Comparison of ENCODE assay signal across 35 mouse cellular contexts in the genomic region with DNA sequence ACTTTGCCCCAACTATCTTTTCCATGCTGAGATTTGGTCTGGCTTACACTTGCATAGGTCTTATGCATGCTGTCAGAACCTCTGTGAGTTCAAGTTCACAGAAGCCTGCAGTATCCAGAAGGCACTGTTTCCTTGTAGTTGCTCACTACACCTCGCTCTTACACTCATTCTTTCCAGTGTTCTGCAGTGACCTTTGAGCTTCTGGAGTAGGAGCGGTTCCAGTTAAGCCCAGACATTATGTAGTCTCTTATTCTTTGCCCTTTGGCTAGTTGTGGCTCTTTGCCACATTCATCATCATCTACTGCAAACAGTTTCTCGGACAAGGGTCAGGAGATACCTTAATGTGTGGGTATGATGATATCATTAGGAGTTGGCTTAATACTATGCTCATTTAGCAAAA. TPM values are rescaled to one million over a fixed set of nuclear protein-coding genes. Genes with fewer than 3 reads are reported as not detected.
A peak's percentile ranks its signal among the peaks of the same experiment; 100 is the strongest.
DNase-seq lines count a peak whose midpoint lies in the region; ATAC-seq and TF ChIP-seq lines count a peak whose summit lies in the region.
"Had no signal": no experiment of that assay in that cellular context is flagged by ENCODE, and none has a peak within 500 bp of the region (broad histone marks: within the 10 kb centered on the region; RNA-seq: fewer than 3 reads in every experiment).

No protein-coding gene starts in this region.

- H3K9ac ChIP-seq in kidney, embryonic 15.5 days, result no peak overlapping the region
- no peak overlapping the region for H3K9ac ChIP-seq in stomach, postnatal 0 days (ENCODE audit: low read length)
- no peak overlapping the region for H3K9ac ChIP-seq in forebrain, embryonic 13.5 days
- H3K9ac ChIP-seq: forebrain, embryonic 12.5 days; hindbrain, embryonic 15.5 days; limb, embryonic 13.5 days; liver, embryonic 13.5 days; midbrain, embryonic 12.5 days; neural tube, embryonic 12.5 days; stomach, embryonic 15.5 days had no signal

- peak overlapping the region; percentile 9; the same call in 1 of the 2 replicates for H3K27ac ChIP-seq in kidney, adult 2 months (ENCODE audit: insufficient read depth, low read depth, low read length)
- H3K27ac ChIP-seq in kidney, embryonic 15.5 days, result no peak overlapping the region
- no peak overlapping the region for H3K27ac ChIP-seq in stomach, postnatal 0 days (replicated peaks)
- no peak overlapping the region for H3K27ac ChIP-seq in forebrain, embryonic 13.5 days
- H3K27ac ChIP-seq: forebrain, embryonic 12.5 days; hindbrain, embryonic 10.5 days; hindbrain, embryonic 15.5 days; limb, embryonic 13.5 days; liver, embryonic 13.5 days; midbrain, embryonic 12.5 days; neural tube, embryonic 12.5 days; stomach, embryonic 15.5 days had no signal

- no peaks in the 10 kb centered on the region for H3K9me3 ChIP-seq in kidney, embryonic 15.5 days (replicated peaks)
- no peaks in the 10 kb centered on the region for H3K9me3 ChIP-seq in stomach, postnatal 0 days (ENCODE audit: control insufficient read depth, low read length)
- no peaks in the 10 kb centered on the region for H3K9me3 ChIP-seq in forebrain, embryonic 13.5 days (replicated peaks)
- H3K9me3 ChIP-seq: forebrain, embryonic 12.5 days; hindbrain, embryonic 10.5 days; hindbrain, embryonic 15.5 days; limb, embryonic 13.5 days; liver, embryonic 13.5 days; midbrain, embryonic 12.5 days; neural tube, embryonic 12.5 days; stomach, embryonic 15.5 days had no signal

- H3K4me3 ChIP-seq in kidney, adult 2 months (ENCODE audit: insufficient read depth, low read depth, low read length), result no peak overlapping the region
- no peak overlapping the region for H3K4me3 ChIP-seq in kidney, embryonic 15.5 days (replicated peaks)
- no peak overlapping the region for H3K4me3 ChIP-seq in stomach, postnatal 0 days (ENCODE audit: low read depth, low read length)
- no peak overlapping the region for H3K4me3 ChIP-seq in forebrain, embryonic 13.5 days
- H3K4me3 ChIP-seq: erythroblast, embryonic 14.5 days; forebrain, embryonic 12.5 days; hindbrain, embryonic 10.5 days; hindbrain, embryonic 15.5 days; limb, embryonic 13.5 days; liver, embryonic 13.5 days; megakaryocyte, embryonic 14.5 days; midbrain, embryonic 12.5 days; myocyte; neural tube, embryonic 12.5 days; stomach, embryonic 15.5 days had no signal

- no peak for TF ChIP-seq POLR2A in kidney, adult 2 months (IDR thresholded peaks at IDR 0.05; ENCODE audit: low read depth, low read length)

- TF ChIP-seq EP300 in stomach, postnatal 0 days (optimal IDR thresholded peaks at IDR 0.05), result no peak

- H3K4me1 ChIP-seq in kidney, adult 2 months (ENCODE audit: control insufficient read depth, insufficient read depth, low read length), result no peaks in the 10 kb centered on the region; the same call in 1 of the 2 replicates
- no peaks in the 10 kb centered on the region for H3K4me1 ChIP-seq in kidney, embryonic 15.5 days
- no peaks in the 10 kb centered on the region for H3K4me1 ChIP-seq in stomach, postnatal 0 days (replicated peaks; ENCODE audit: control insufficient read depth, insufficient read depth)
- no peaks in the 10 kb centered on the region for H3K4me1 ChIP-seq in forebrain, embryonic 13.5 days
- H3K4me1 ChIP-seq: forebrain, embryonic 12.5 days; hindbrain, embryonic 10.5 days; hindbrain, embryonic 15.5 days; limb, embryonic 13.5 days; liver, embryonic 13.5 days; megakaryocyte, embryonic 14.5 days; midbrain, embryonic 12.5 days; neural tube, embryonic 12.5 days; stomach, embryonic 15.5 days had no signal

- no peak for ATAC-seq in kidney, embryonic 15.5 days (replicated peaks; ENCODE audit: low FRiP score)
- peak; percentile 93 for ATAC-seq in stomach, postnatal 0 days (ENCODE audit: low FRiP score, low TSS enrichment)
- ATAC-seq in forebrain, embryonic 13.5 days, result no peak
- ATAC-seq: lung, postnatal 0 days had no signal

- H3K27me3 ChIP-seq in kidney, adult 2 months (replicated peaks; ENCODE audit: control insufficient read depth, insufficient read depth, low read length), result no peaks in the 10 kb centered on the region
- H3K27me3 ChIP-seq in kidney, embryonic 15.5 days, result peaks cover 20% of the 10 kb centered on the region
- H3K27me3 ChIP-seq in stomach, postnatal 0 days (ENCODE audit: control insufficient read depth, insufficient read depth, low read length), result no peaks in the 10 kb centered on the region
- no peaks in the 10 kb centered on the region for H3K27me3 ChIP-seq in forebrain, embryonic 13.5 days
- H3K27me3 ChIP-seq: hindbrain, embryonic 15.5 days; liver, embryonic 13.5 days; megakaryocyte, embryonic 14.5 days; neural tube, embryonic 12.5 days; stomach, embryonic 15.5 days had no signal

- peak; percentile 78 for DNase-seq in kidney, adult 2 months
- peak; percentile 2 for DNase-seq in adipocyte (ENCODE audit: low spot score)
- DNase-seq in kidney, postnatal 14 days, result peak; percentile 13
- peak; percentile 16 for DNase-seq in stomach, postnatal 0 days (ENCODE audit: low spot score)
- no peak for DNase-seq in testis, postnatal 10 days (ENCODE audit: low spot score)
- DNase-seq: adrenal gland, adult 2 months; adrenal gland, postnatal 36 days; B cell, adult 2 months; cerebellum, adult 18-20 months; cerebellum, postnatal 14 days; gastrocnemius, postnatal 10 days; heart, postnatal 14 days; liver, embryonic 13.5 days; lung, adult 18-20 months; lung, postnatal 4 days; thymus, adult 18-20 months; thymus, postnatal 25 days had no signal

- TF ChIP-seq CTCF in kidney, adult 2 months (conservative IDR thresholded peaks at IDR 0.05; ENCODE audit: insufficient read depth, insufficient read length, low read depth, low read length), result no peak
- no peak for TF ChIP-seq CTCF in stomach, postnatal 0 days (IDR thresholded peaks at IDR 0.05; ENCODE audit: low read depth)

- H3K4me2 ChIP-seq in kidney, embryonic 15.5 days, result no peak overlapping the region
- H3K4me2 ChIP-seq in stomach, postnatal 0 days (replicated peaks; ENCODE audit: low read depth), result no peak overlapping the region
- no peak overlapping the region for H3K4me2 ChIP-seq in forebrain, embryonic 13.5 days
- H3K4me2 ChIP-seq: forebrain, embryonic 12.5 days; hindbrain, embryonic 15.5 days; limb, embryonic 13.5 days; liver, embryonic 13.5 days; midbrain, embryonic 12.5 days; neural tube, embryonic 12.5 days; stomach, embryonic 15.5 days had no signal

- WGBS in kidney, adult 2 months, result 61% methylated on average over 3 of the region's 3 CpGs
- 92% methylated on average over 3 of the region's 3 CpGs for WGBS in kidney, embryonic 15.5 days
- 80% methylated on average over 3 of the region's 3 CpGs for WGBS in stomach, postnatal 0 days
- 85% methylated on average over 3 of the region's 3 CpGs for WGBS in forebrain, embryonic 13.5 days

- H3K36me3 ChIP-seq in kidney, adult 2 months (ENCODE audit: control insufficient read depth, insufficient read depth, low read length), result no peaks in the 10 kb centered on the region
- peaks cover 6% of the 10 kb centered on the region; the same call in 1 of the 2 replicates for H3K36me3 ChIP-seq in kidney, embryonic 15.5 days
- H3K36me3 ChIP-seq in stomach, postnatal 0 days (ENCODE audit: control insufficient read depth, insufficient read depth, low read length), result no peaks in the 10 kb centered on the region
- no peaks in the 10 kb centered on the region for H3K36me3 ChIP-seq in forebrain, embryonic 13.5 days (ENCODE audit: poor library complexity, severe bottlenecking)
- H3K36me3 ChIP-seq: forebrain, embryonic 12.5 days; hindbrain, embryonic 10.5 days; hindbrain, embryonic 15.5 days; liver, embryonic 13.5 days; midbrain, embryonic 12.5 days; neural tube, embryonic 12.5 days; stomach, embryonic 15.5 days had no signal

RNA-seq across cellular contexts. Expression of a gene that starts 16.3 kb away (rescaled TPM):
- polyA plus RNA-seq in kidney, adult 2 months (2012; rRNA removed), result 0.23 TPM in 1 of 2 replicates, not detected in the other
- polyA plus RNA-seq in kidney, embryonic 15.5 days (2015; fragmentation: Nextera tagmentation; extraction: Ambion mirVana), result 0.28 TPM in 1 of 2 replicates, not detected in the other
- polyA plus RNA-seq in stomach, postnatal 0 days (2015; fragmentation: Nextera tagmentation; extraction: Ambion mirVana), result 0.25 and 0.38 TPM in 2 replicates
- polyA plus RNA-seq in forebrain, embryonic 13.5 days (2015; fragmentation: Nextera tagmentation; extraction: Ambion mirVana), result not detected in 2 replicates
- polyA plus RNA-seq: adrenal gland, adult 2 months; brain, embryonic 14.5 days; cortical plate, adult 2 months; erythroblast, embryonic 14.5 days; hindbrain, embryonic 10.5 days; hindbrain, embryonic 15.5 days; intestine, embryonic 14.5 days; liver, embryonic 13.5 days; midbrain, postnatal 0 days had no signal

RNA-seq across cellular contexts. Expression of a gene that starts 45.7 kb away (rescaled TPM):
- 1.8 and 2.5 TPM in 2 replicates for polyA plus RNA-seq in kidney, adult 2 months (2012; rRNA removed)
- 3.0 and 3.3 TPM in 2 replicates for polyA plus RNA-seq in kidney, embryonic 15.5 days (2015; fragmentation: Nextera tagmentation; extraction: Ambion mirVana)
- polyA plus RNA-seq in stomach, postnatal 0 days (2015; fragmentation: Nextera tagmentation; extraction: Ambion mirVana), result 1.6 and 1.8 TPM in 2 replicates
- 1.2 TPM in 2 replicates for polyA plus RNA-seq in forebrain, embryonic 13.5 days (2015; fragmentation: Nextera tagmentation; extraction: Ambion mirVana)
- polyA plus RNA-seq: erythroblast, embryonic 14.5 days had no signal

RNA-seq across cellular contexts. Expression of a gene that starts 51.6 kb away (rescaled TPM):
- polyA plus RNA-seq in kidney, adult 2 months (2012; rRNA removed), result 0.09 and 0.12 TPM in 2 replicates
- 0.42 TPM in 1 of 2 replicates, not detected in the other for polyA plus RNA-seq in kidney, embryonic 15.5 days (2015; fragmentation: Nextera tagmentation; extraction: Ambion mirVana)
- polyA plus RNA-seq in stomach, postnatal 0 days (2015; fragmentation: Nextera tagmentation; extraction: Ambion mirVana), result not detected in 2 replicates
- not detected in 2 replicates for polyA plus RNA-seq in forebrain, embryonic 13.5 days (2015; fragmentation: Nextera tagmentation; extraction: Ambion mirVana)
- polyA plus RNA-seq: adrenal gland, adult 2 months; cortical plate, adult 2 months; erythroblast, embryonic 14.5 days; forebrain, embryonic 12.5 days; heart, embryonic 14.5 days; hindbrain, embryonic 15.5 days; intestine, embryonic 14.5 days; liver, embryonic 13.5 days; lung, postnatal 0 days; midbrain, postnatal 0 days; neural tube, embryonic 12.5 days; stomach, embryonic 15.5 days had no signal
